Mouse (Mus musculus): ENCODE measurements around the gene Kera. TPM values are rescaled to one million over a fixed set of nuclear protein-coding genes. Genes with fewer than 3 reads are reported as not detected.

Gene Kera
- polyA plus RNA-seq, 1 experiment from 2014 or later = not detected

GRCm38 (mm10) chr10:97589574-97589973, 17.1 kb upstream of the Kera start:
- TF ChIP-seq CTCF (IDR thresholded peaks at IDR 0.05; ENCODE audit: low read depth) = no peak
- ATAC-seq (replicated peaks; ENCODE audit: low FRiP score, low read depth) (no peak), DNase-seq (ENCODE audit: low spot score) (no peak)
- H3K4me2 ChIP-seq (ENCODE audit: low read length) = no peak overlapping the region
- no peak overlapping the region for H3K27ac ChIP-seq
- no peaks in the 10 kb centered on the region for H3K9me3 ChIP-seq (replicated peaks; ENCODE audit: low read length)
- WGBS = 70% methylated on average over 6 of the region's 6 CpGs
- no peaks in the 10 kb centered on the region for H3K4me1 ChIP-seq (replicated peaks; ENCODE audit: insufficient read depth, low read length)
- no peaks in the 10 kb centered on the region for H3K36me3 ChIP-seq (ENCODE audit: insufficient read depth, low read length)
- no peaks in the 10 kb centered on the region for H3K27me3 ChIP-seq (ENCODE audit: insufficient read depth, low read length)
- no peak overlapping the region for H3K9ac ChIP-seq (ENCODE audit: low read depth, low read length)
- H3K4me3 ChIP-seq (replicated peaks; ENCODE audit: low read depth, low read length) = no peak overlapping the region

- Histone ChIP-seq H3K4me1 (replicated peaks; ENCODE audit: insufficient read depth, low read length) (no peaks in the 10 kb centered on the region), H3K9ac (ENCODE audit: low read depth, low read length) (no peak overlapping the region), H3K27ac (no peak overlapping the region), H3K9me3 (replicated peaks; ENCODE audit: low read length) (no peaks in the 10 kb centered on the region), H3K27me3 (ENCODE audit: insufficient read depth, low read length) (no peaks in the 10 kb centered on the region), H3K4me2 (ENCODE audit: low read length) (no peak overlapping the region), H3K4me3 (replicated peaks; ENCODE audit: low read depth, low read length) (no peak overlapping the region), H3K36me3 (ENCODE audit: insufficient read depth, low read length) (no peaks in the 10 kb centered on the region)
- DNase-seq (ENCODE audit: low spot score) (peak; percentile 32), ATAC-seq (replicated peaks; ENCODE audit: low FRiP score, low read depth) (no peak)
- no peak for TF ChIP-seq CTCF (IDR thresholded peaks at IDR 0.05; ENCODE audit: low read depth)
- WGBS = 34% methylated on average over 3 of the region's 3 CpGs
Measured at GRCm38 (mm10) chr10:97591036-97591435, 15.6 kb upstream of the Kera start.

GRCm38 (mm10) chr10:97591685-97592084, 15.0 kb upstream of the Kera start:
- Histone ChIP-seq H3K4me1 (replicated peaks; ENCODE audit: insufficient read depth, low read length) (no peaks in the 10 kb centered on the region), H3K9ac (ENCODE audit: low read depth, low read length) (no peak overlapping the region), H3K36me3 (ENCODE audit: insufficient read depth, low read length) (no peaks in the 10 kb centered on the region), H3K4me2 (ENCODE audit: low read length) (no peak overlapping the region), H3K27me3 (ENCODE audit: insufficient read depth, low read length) (no peaks in the 10 kb centered on the region), H3K4me3 (replicated peaks; ENCODE audit: low read depth, low read length) (no peak overlapping the region), H3K9me3 (replicated peaks; ENCODE audit: low read length) (no peaks in the 10 kb centered on the region), H3K27ac (no peak overlapping the region)
- 27% methylated on average over 3 of the region's 3 CpGs for WGBS
- ATAC-seq (replicated peaks; ENCODE audit: low FRiP score, low read depth) (no peak; the same call in 1 of the 2 replicates), DNase-seq (ENCODE audit: low spot score) (peak; percentile 55)
- no peak for TF ChIP-seq CTCF (IDR thresholded peaks at IDR 0.05; ENCODE audit: low read depth)

GRCm38 (mm10) chr10:97595680-97596079, 11.0 kb upstream of the Kera start:
- 85% methylated on average over 1 of the region's 1 CpGs for WGBS
- H3K4me3 ChIP-seq (replicated peaks; ENCODE audit: low read depth, low read length) = no peak overlapping the region
- no peaks in the 10 kb centered on the region for H3K27me3 ChIP-seq (ENCODE audit: insufficient read depth, low read length)
- no peak overlapping the region for H3K9ac ChIP-seq (ENCODE audit: low read depth, low read length)
- no peak overlapping the region for H3K27ac ChIP-seq
- DNase-seq (ENCODE audit: low spot score) = no peak
- no peak for TF ChIP-seq CTCF (IDR thresholded peaks at IDR 0.05; ENCODE audit: low read depth)
- H3K9me3 ChIP-seq (replicated peaks; ENCODE audit: low read length) = no peaks in the 10 kb centered on the region
- no peaks in the 10 kb centered on the region for H3K36me3 ChIP-seq (ENCODE audit: insufficient read depth, low read length)
- H3K4me1 ChIP-seq (replicated peaks; ENCODE audit: insufficient read depth, low read length) = no peaks in the 10 kb centered on the region
- no peak for ATAC-seq (replicated peaks; ENCODE audit: low FRiP score, low read depth)
- no peak overlapping the region for H3K4me2 ChIP-seq (ENCODE audit: low read length)

GRCm38 (mm10) chr10:97601744-97602143, 4.9 kb upstream of the Kera start:
- H3K4me3 ChIP-seq (replicated peaks; ENCODE audit: low read depth, low read length) = no peak overlapping the region
- H3K4me1 ChIP-seq (replicated peaks; ENCODE audit: insufficient read depth, low read length) = no peaks in the 10 kb centered on the region
- no peaks in the 10 kb centered on the region for H3K36me3 ChIP-seq (ENCODE audit: insufficient read depth, low read length)
- H3K9ac ChIP-seq (ENCODE audit: low read depth, low read length) = no peak overlapping the region
- DNase-seq (ENCODE audit: low spot score) (no peak), ATAC-seq (replicated peaks; ENCODE audit: low FRiP score, low read depth) (peak; percentile 54; the same call in 1 of the 2 replicates)
- H3K27me3 ChIP-seq (ENCODE audit: insufficient read depth, low read length) = no peaks in the 10 kb centered on the region
- no peaks in the 10 kb centered on the region for H3K9me3 ChIP-seq (replicated peaks; ENCODE audit: low read length)
- TF ChIP-seq CTCF (IDR thresholded peaks at IDR 0.05; ENCODE audit: low read depth) = no peak
- WGBS = 43% methylated on average over 4 of the region's 4 CpGs
- no peak overlapping the region for H3K4me2 ChIP-seq (ENCODE audit: low read length)
- no peak overlapping the region for H3K27ac ChIP-seq

- H3K9ac ChIP-seq (ENCODE audit: low read depth, low read length) = no peak overlapping the region
- ATAC-seq (replicated peaks; ENCODE audit: low FRiP score, low read depth) (no peak), DNase-seq (ENCODE audit: low spot score) (no peak)
- no peak overlapping the region for H3K4me3 ChIP-seq (replicated peaks; ENCODE audit: low read depth, low read length)
- no peaks in the 10 kb centered on the region for H3K4me1 ChIP-seq (replicated peaks; ENCODE audit: insufficient read depth, low read length)
- no peak for TF ChIP-seq CTCF (IDR thresholded peaks at IDR 0.05; ENCODE audit: low read depth)
- no peak overlapping the region for H3K4me2 ChIP-seq (ENCODE audit: low read length)
- no peaks in the 10 kb centered on the region for H3K27me3 ChIP-seq (ENCODE audit: insufficient read depth, low read length)
- no peak overlapping the region for H3K27ac ChIP-seq
- no peaks in the 10 kb centered on the region for H3K9me3 ChIP-seq (replicated peaks; ENCODE audit: low read length)
- H3K36me3 ChIP-seq (ENCODE audit: insufficient read depth, low read length) = no peaks in the 10 kb centered on the region
Measured at GRCm38 (mm10) chr10:97603256-97603655, 3.4 kb upstream of the Kera start.

- Histone ChIP-seq H3K27ac (no peak overlapping the region), H3K9ac (ENCODE audit: low read depth, low read length) (no peak overlapping the region), H3K4me3 (replicated peaks; ENCODE audit: low read depth, low read length) (no peak overlapping the region), H3K4me2 (ENCODE audit: low read length) (no peak overlapping the region), H3K36me3 (ENCODE audit: insufficient read depth, low read length) (no peaks in the 10 kb centered on the region), H3K27me3 (ENCODE audit: insufficient read depth, low read length) (no peaks in the 10 kb centered on the region), H3K4me1 (replicated peaks; ENCODE audit: insufficient read depth, low read length) (no peaks in the 10 kb centered on the region), H3K9me3 (replicated peaks; ENCODE audit: low read length) (no peaks in the 10 kb centered on the region)
- no peak for ATAC-seq (replicated peaks; ENCODE audit: low FRiP score, low read depth)
- 83% methylated on average over 1 of the region's 1 CpGs for WGBS
- DNase-seq (ENCODE audit: low spot score) = no peak
- no peak for TF ChIP-seq CTCF (IDR thresholded peaks at IDR 0.05; ENCODE audit: low read depth)
Measured at GRCm38 (mm10) chr10:97622328-97622727, 15.6 kb downstream of the Kera start.

Data from kidney, postnatal 0 days (tissue).